Mouse (Mus musculus) testis, adult 2 months (tissue): ENCODE data around the gene Atp13a4.

ENCODE experiments used
- CTCF ChIP-seq: fragments of 200-500 bp; IDR thresholded peaks from 2 replicates; pipeline ENCODE4 v1.5.1; 2012; ENCODE audit warnings: low read depth, mild to moderate bottlenecking, inconsistent platforms, low read length, moderate library complexity; ENCODE audit not compliant: control insufficient read depth, insufficient read depth, insufficient replicate concordance
- POLR2A ChIP-seq: fragments of 200-500 bp; IDR thresholded peaks from 2 replicates; pipeline ENCODE4 v1.6.1; 2012; ENCODE audit warnings: low read depth, mild to moderate bottlenecking, inconsistent platforms, low read length, moderate library complexity; ENCODE audit not compliant: control insufficient read depth

DNA sequence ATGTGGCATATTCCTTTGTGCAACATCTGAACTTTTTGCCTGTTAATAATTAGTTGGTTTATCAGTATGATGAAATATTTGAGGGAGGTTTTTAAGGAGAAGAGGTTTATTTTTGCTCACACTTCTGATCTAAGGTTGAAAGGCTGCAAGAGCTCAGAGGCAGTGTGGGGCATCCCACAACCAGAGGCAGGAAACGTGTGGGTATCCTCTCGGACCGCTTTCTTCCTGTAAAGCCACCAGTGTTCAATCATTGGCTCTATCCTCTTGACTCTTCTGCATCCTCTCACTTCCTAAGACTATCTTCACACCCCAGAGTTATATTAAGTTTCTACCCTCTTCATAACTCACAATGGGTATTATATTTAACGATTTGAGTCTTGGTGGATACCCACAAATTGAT is 29.3 kb upstream of the Atp13a4 start:
- TF ChIP-seq CTCF (no peak), POLR2A (no peak)
